Mouse (Mus musculus): ENCODE results near the gene Gm11569.
"Not testable (repeated sequence)": the region's sequence is repeated elsewhere in the genome, so short reads cannot be mapped to it uniquely, and the experiment has no call there.

Gm11569 gene

DNA sequence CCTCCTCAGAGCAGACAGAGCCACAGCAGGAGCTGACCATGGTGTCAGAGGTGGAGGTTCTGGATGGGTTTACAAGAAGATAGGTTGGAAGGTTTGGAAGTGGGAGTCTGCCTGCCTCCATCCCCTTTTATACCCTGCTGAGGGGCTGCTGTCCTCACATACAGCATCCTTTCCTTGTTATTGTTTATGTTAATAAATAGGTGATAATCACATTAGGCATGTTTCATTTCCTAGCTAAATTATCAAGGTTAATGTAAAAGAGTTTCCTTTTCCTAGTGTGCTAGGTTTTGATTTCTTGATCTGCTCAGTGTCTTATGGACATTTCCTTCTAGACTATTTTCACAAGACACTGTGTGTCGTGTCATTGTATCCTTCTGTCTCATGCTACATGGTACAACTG is at the start of gene Gm11569:
Gene Gm11569 (minus strand): TSS at position 101 of the 400 bp plus-strand sequence.
- not testable (repeated sequence) for DNase-seq (ENCODE audit: extremely low read depth, low read depth, low spot score)

DNA sequence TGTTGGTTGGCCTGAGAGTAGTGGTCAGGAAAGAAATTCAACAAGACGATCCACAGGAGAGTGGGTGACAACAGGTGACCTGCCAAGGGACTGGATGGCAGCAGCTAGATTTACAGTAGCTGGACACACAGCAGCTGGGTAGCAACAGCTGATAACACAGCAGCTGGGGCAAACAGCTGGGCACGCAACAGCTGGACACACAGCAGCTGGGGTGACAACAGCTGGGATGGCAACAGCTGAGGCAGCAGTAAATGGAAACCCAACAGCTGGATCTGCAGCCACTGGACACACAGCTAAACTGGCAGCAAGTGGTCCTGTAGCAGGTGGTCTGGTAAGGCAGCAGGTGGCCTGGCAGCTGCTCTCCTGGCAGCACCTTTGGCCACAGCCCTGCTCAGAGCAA is 48.0 kb upstream of the Gm11569 start:
- DNase-seq (ENCODE audit: extremely low read depth, low read depth, low spot score) = no peak

GRCm38 (mm10) chr11:99842185-99842584 is 43.5 kb upstream of the Gm11569 start:
- DNase-seq (ENCODE audit: extremely low read depth, low read depth, low spot score) = no peak

- DNase-seq (ENCODE audit: extremely low read depth, low read depth, low spot score) = no peak
Observed at GRCm38 (mm10) chr11:99837966-99838365, 39.2 kb upstream of the Gm11569 start, which contains the start of gene 2300003K06Rik. Gene 2300003K06Rik (minus strand): TSS chr11:99838066.

DNA sequence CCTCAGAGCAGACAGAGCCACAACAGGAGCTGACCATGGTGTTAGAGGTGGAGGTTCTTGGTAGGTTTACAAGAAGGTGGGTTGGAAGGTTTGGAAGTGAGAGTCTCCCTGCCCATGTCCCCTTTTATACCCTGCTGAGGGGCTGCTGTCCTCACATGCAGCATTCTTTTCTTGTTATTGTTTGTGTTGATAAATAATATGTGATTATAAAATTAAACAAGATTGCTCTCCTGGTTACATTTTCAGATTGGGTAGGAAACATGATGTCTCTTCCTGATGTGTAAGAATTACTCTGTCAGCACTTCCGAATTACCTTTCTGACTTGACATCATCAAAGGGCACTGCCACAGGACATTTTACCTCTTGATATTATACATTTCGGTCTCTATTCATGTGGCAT is 16.8 kb upstream of the Gm11569 start, which contains the start of gene Gm11564:
Gene Gm11564 (minus strand): TSS at position 101 of the 400 bp plus-strand sequence.
- not testable (repeated sequence) for DNase-seq (ENCODE audit: extremely low read depth, low read depth, low spot score)

GRCm38 (mm10) chr11:99809792-99810191 is 11.1 kb upstream of the Gm11569 start, which contains the start of gene Krtap4-13:
Gene Krtap4-13 (minus strand): TSS chr11:99809892.
- DNase-seq (ENCODE audit: extremely low read depth, low read depth, low spot score) = not testable (repeated sequence)

DNA sequence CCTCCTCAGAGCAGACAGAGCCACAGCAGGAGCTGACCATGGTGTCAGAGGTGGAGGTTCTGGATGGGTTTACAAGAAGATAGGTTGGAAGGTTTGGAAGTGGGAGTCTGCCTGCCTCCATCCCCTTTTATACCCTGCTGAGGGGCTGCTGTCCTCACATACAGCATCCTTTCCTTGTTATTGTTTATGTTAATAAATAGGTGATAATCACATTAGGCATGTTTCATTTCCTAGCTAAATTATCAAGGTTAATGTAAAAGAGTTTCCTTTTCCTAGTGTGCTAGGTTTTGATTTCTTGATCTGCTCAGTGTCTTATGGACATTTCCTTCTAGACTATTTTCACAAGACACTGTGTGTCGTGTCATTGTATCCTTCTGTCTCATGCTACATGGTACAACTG is 5.6 kb upstream of the Gm11569 start, which contains the start of gene Gm11554:
Gene Gm11554 (minus strand): TSS at position 101 of the 400 bp plus-strand sequence.
- DNase-seq (ENCODE audit: extremely low read depth, low read depth, low spot score) = not testable (repeated sequence)

GRCm38 (mm10) chr11:99793367-99793766 is 5.4 kb downstream of the Gm11569 start, which contains the start of gene Gm11596:
Gene Gm11596 (minus strand): TSS chr11:99793467.
- DNase-seq (ENCODE audit: extremely low read depth, low read depth, low spot score) = no peak

DNA sequence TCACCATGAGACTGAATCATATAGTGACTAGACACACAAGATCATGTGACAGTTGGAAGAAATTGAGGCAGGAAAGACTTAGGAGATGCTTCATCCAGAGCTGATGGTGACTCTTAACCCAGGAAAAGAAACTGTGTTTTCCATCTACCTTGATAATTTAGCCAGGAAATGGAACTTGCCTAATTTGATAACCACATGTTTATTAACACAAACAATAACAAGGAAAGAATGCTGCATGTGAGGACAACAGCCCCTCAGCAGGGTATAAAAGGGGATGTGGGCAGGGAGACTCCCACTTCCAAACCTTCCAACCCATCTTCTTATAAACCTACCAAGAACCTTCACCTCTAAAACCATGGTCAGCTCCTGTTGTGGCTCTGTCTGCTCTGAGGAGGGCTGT is 13.8 kb downstream of the Gm11569 start, which contains the start of gene Krtap4-9:
Gene Krtap4-9 (plus strand): TSS at position 301 of the 400 bp plus-strand sequence.
- not testable (repeated sequence) for DNase-seq (ENCODE audit: extremely low read depth, low read depth, low spot score)

- DNase-seq (ENCODE audit: extremely low read depth, low read depth, low spot score) = no peak
Observed at GRCm38 (mm10) chr11:99780604-99781003, 18.1 kb downstream of the Gm11569 start, which contains the start of gene Krtap4-8. Gene Krtap4-8 (minus strand): TSS chr11:99780704.

- no peak for DNase-seq (ENCODE audit: extremely low read depth, low read depth, low spot score)
Observed at GRCm38 (mm10) chr11:99778401-99778800, 20.3 kb downstream of the Gm11569 start.

- not testable (repeated sequence) for DNase-seq (ENCODE audit: extremely low read depth, low read depth, low spot score)
Observed at GRCm38 (mm10) chr11:99772813-99773212, 25.9 kb downstream of the Gm11569 start, which contains the start of gene Gm11595. Gene Gm11595 (minus strand): TSS chr11:99772913.

DNA sequence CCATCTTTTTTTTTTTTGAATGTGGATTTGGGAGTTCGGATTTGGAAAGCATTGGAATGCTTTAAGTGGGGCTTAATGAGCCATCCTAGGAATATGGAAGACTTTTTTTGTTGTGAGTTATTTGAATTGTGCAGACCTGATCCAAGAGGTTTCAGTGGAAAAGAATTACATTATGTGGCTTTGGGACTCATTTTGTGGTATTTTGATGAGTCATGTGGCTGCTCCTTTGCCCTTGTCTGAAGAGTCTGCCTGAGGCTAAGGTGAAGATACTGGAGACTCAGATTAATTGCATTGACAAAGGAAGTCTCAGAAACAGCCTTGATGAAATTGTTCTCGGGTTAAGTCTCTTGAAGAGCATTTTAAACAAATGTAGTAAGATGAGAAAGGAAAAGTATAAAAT is 30.3 kb downstream of the Gm11569 start:
- DNase-seq (ENCODE audit: extremely low read depth, low read depth, low spot score) = no peak

GRCm38 (mm10) chr11:99758877-99759276 is 39.9 kb downstream of the Gm11569 start:
- DNase-seq (ENCODE audit: extremely low read depth, low read depth, low spot score) = no peak
